Mouse (Mus musculus): ENCODE results near the gene Chmp3. TPM values are rescaled to one million over a fixed set of nuclear protein-coding genes. Genes with fewer than 3 reads are reported as not detected.

Chmp3 gene
- polyA plus RNA-seq, 1 experiment from 2014 or later, result 49.5 TPM

- no peak overlapping the region for H3K27ac ChIP-seq
- H3K4me1 ChIP-seq (replicated peaks), result no peaks in the 10 kb centered on the region
- H3K36me3 ChIP-seq, result no peaks in the 10 kb centered on the region
- H3K9ac ChIP-seq (replicated peaks), result no peak overlapping the region
- no peaks in the 10 kb centered on the region for H3K9me3 ChIP-seq
- no peak for ATAC-seq
- H3K27me3 ChIP-seq, result 0 out of 2 replicates have a peak, but pooled peaks cover 5% of the 10 kb centered on the region
- H3K4me3 ChIP-seq (replicated peaks), result no peak overlapping the region
- H3K4me2 ChIP-seq (replicated peaks), result no peak overlapping the region
Observed at GRCm38 (mm10) chr6:71537286-71537685, 6.3 kb upstream of the Chmp3 start.

GRCm38 (mm10) chr6:71555507-71555951, 11.9 kb downstream of the Chmp3 start:
- whole genome bisulfite sequencing, result 92% methylated on average over 2 of the region's 2 CpGs
- ATAC-seq, result no peak
- no peak overlapping the region for H3K4me3 ChIP-seq (replicated peaks)

GRCm38 (mm10) chr6:71556826-71557225, 13.2 kb downstream of the Chmp3 start:
- no peaks in the 10 kb centered on the region for H3K9me3 ChIP-seq
- no peak overlapping the region for H3K9ac ChIP-seq (replicated peaks)
- ATAC-seq, result no peak
- no peak overlapping the region for H3K4me3 ChIP-seq (replicated peaks)
- no peak overlapping the region for H3K27ac ChIP-seq
- H3K4me1 ChIP-seq (replicated peaks), result no peaks in the 10 kb centered on the region
- no peak overlapping the region for H3K4me2 ChIP-seq (replicated peaks)
- H3K36me3 ChIP-seq, result peaks cover 19% of the 10 kb centered on the region
- WGBS, result 97% methylated on average over 2 of the region's 2 CpGs
- H3K27me3 ChIP-seq, result no peaks in the 10 kb centered on the region

More at GRCm38 (mm10) chr6:71555507-71555951, 11.9 kb downstream of the Chmp3 start:
- Histone ChIP-seq H3K27ac (no peak overlapping the region), H3K36me3 (peaks cover 10% of the 10 kb centered on the region), H3K4me2 (replicated peaks) (no peak overlapping the region), H3K9ac (replicated peaks) (no peak overlapping the region), H3K27me3 (no peaks in the 10 kb centered on the region), H3K9me3 (no peaks in the 10 kb centered on the region), H3K4me1 (replicated peaks) (no peaks in the 10 kb centered on the region)

GRCm38 (mm10) chr6:71568616-71569015, 25.0 kb downstream of the Chmp3 start:
- Histone ChIP-seq H3K4me2 (replicated peaks) (no peak overlapping the region), H3K9me3 (no peaks in the 10 kb centered on the region), H3K36me3 (peaks cover 19% of the 10 kb centered on the region), H3K27me3 (no peaks in the 10 kb centered on the region), H3K9ac (replicated peaks) (no peak overlapping the region), H3K4me1 (replicated peaks) (no peaks in the 10 kb centered on the region), H3K4me3 (replicated peaks) (no peak overlapping the region), H3K27ac (no peak overlapping the region)
- 88% methylated on average over 3 of the region's 3 CpGs for WGBS
- no peak for ATAC-seq

- ATAC-seq, result no peak
- Histone ChIP-seq H3K4me1 (replicated peaks) (no peaks in the 10 kb centered on the region), H3K4me3 (replicated peaks) (no peak overlapping the region), H3K27me3 (no peaks in the 10 kb centered on the region), H3K36me3 (peaks cover 23% of the 10 kb centered on the region), H3K27ac (no peak overlapping the region), H3K4me2 (replicated peaks) (no peak overlapping the region), H3K9me3 (no peaks in the 10 kb centered on the region), H3K9ac (replicated peaks) (no peak overlapping the region)
- WGBS, result 81% methylated on average over 2 of the region's 2 CpGs
Observed at GRCm38 (mm10) chr6:71569025-71569424, 25.4 kb downstream of the Chmp3 start.

- H3K9me3 ChIP-seq, result no peaks in the 10 kb centered on the region
- no peaks in the 10 kb centered on the region for H3K27me3 ChIP-seq
- H3K4me1 ChIP-seq (replicated peaks), result no peaks in the 10 kb centered on the region
- H3K27ac ChIP-seq, result no peak overlapping the region
- no peak overlapping the region for H3K4me2 ChIP-seq (replicated peaks)
- H3K4me3 ChIP-seq (replicated peaks), result no peak overlapping the region
- no peak for ATAC-seq
- peaks cover 46% of the 10 kb centered on the region for H3K36me3 ChIP-seq
- 91% methylated on average over 1 of the region's 1 CpGs for WGBS
- no peak overlapping the region for H3K9ac ChIP-seq (replicated peaks)
Observed at GRCm38 (mm10) chr6:71575359-71575758, 31.8 kb downstream of the Chmp3 start.

GRCm38 (mm10) chr6:71579478-71579877, 35.9 kb downstream of the Chmp3 start:
- H3K9ac ChIP-seq (replicated peaks), result no peak overlapping the region
- 93% methylated on average over 11 of the region's 11 CpGs for WGBS
- peaks cover 44% of the 10 kb centered on the region for H3K36me3 ChIP-seq
- H3K4me2 ChIP-seq (replicated peaks), result no peak overlapping the region
- H3K4me3 ChIP-seq (replicated peaks), result no peak overlapping the region
- H3K4me1 ChIP-seq (replicated peaks), result no peaks in the 10 kb centered on the region
- H3K27me3 ChIP-seq, result no peaks in the 10 kb centered on the region
- no peaks in the 10 kb centered on the region for H3K9me3 ChIP-seq
- no peak overlapping the region for H3K27ac ChIP-seq
- no peak for ATAC-seq

- WGBS, result 72% methylated on average over 4 of the region's 4 CpGs
- ATAC-seq, result no peak
- H3K9me3 ChIP-seq, result no peaks in the 10 kb centered on the region
- H3K27me3 ChIP-seq, result no peaks in the 10 kb centered on the region
- H3K4me3 ChIP-seq (replicated peaks), result no peak overlapping the region
- H3K36me3 ChIP-seq, result peaks cover 44% of the 10 kb centered on the region
- H3K4me1 ChIP-seq (replicated peaks), result no peaks in the 10 kb centered on the region
- H3K9ac ChIP-seq (replicated peaks), result no peak overlapping the region
- no peak overlapping the region for H3K4me2 ChIP-seq (replicated peaks)
- no peak overlapping the region for H3K27ac ChIP-seq
Observed at GRCm38 (mm10) chr6:71583198-71583597, 39.6 kb downstream of the Chmp3 start.

GRCm38 (mm10) chr6:71589401-71589800, 45.8 kb downstream of the Chmp3 start:
- H3K27me3 ChIP-seq, result no peaks in the 10 kb centered on the region
- H3K36me3 ChIP-seq, result peaks cover 74% of the 10 kb centered on the region
- H3K9ac ChIP-seq (replicated peaks), result no peak overlapping the region
- H3K27ac ChIP-seq, result no peak overlapping the region
- H3K9me3 ChIP-seq, result no peaks in the 10 kb centered on the region
- ATAC-seq, result no peak
- no peak overlapping the region for H3K4me2 ChIP-seq (replicated peaks)
- H3K4me1 ChIP-seq (replicated peaks), result no peaks in the 10 kb centered on the region
- H3K4me3 ChIP-seq (replicated peaks), result no peak overlapping the region
- 100% methylated on average over 1 of the region's 1 CpGs for WGBS

GRCm38 (mm10) chr6:71590154-71590553, 46.6 kb downstream of the Chmp3 start:
- Histone ChIP-seq H3K9me3 (no peaks in the 10 kb centered on the region), H3K4me1 (replicated peaks) (no peaks in the 10 kb centered on the region), H3K4me3 (replicated peaks) (no peak overlapping the region), H3K36me3 (peaks cover 79% of the 10 kb centered on the region), H3K27me3 (no peaks in the 10 kb centered on the region), H3K9ac (replicated peaks) (no peak overlapping the region), H3K27ac (no peak overlapping the region), H3K4me2 (replicated peaks) (no peak overlapping the region)
- ATAC-seq, result no peak
- WGBS, result 98% methylated on average over 4 of the region's 4 CpGs

GRCm38 (mm10) chr6:71607756-71608155, 64.2 kb downstream of the Chmp3 start:
- H3K9me3 ChIP-seq, result no peaks in the 10 kb centered on the region
- H3K36me3 ChIP-seq, result peaks cover 74% of the 10 kb centered on the region
- no peak overlapping the region for H3K9ac ChIP-seq (replicated peaks)
- 92% methylated on average over 3 of the region's 3 CpGs for WGBS
- H3K27ac ChIP-seq, result no peak overlapping the region
- no peak overlapping the region for H3K4me2 ChIP-seq (replicated peaks)
- H3K4me1 ChIP-seq (replicated peaks), result no peaks in the 10 kb centered on the region
- ATAC-seq, result no peak
- H3K4me3 ChIP-seq (replicated peaks), result no peak overlapping the region
- no peaks in the 10 kb centered on the region for H3K27me3 ChIP-seq

- no peaks in the 10 kb centered on the region for H3K27me3 ChIP-seq
- H3K9ac ChIP-seq (replicated peaks), result no peak overlapping the region
- no peak overlapping the region for H3K27ac ChIP-seq
- H3K4me1 ChIP-seq (replicated peaks), result no peaks in the 10 kb centered on the region
- H3K4me3 ChIP-seq (replicated peaks), result no peak overlapping the region
- ATAC-seq, result no peak
- H3K9me3 ChIP-seq, result no peaks in the 10 kb centered on the region
- H3K4me2 ChIP-seq (replicated peaks), result no peak overlapping the region
- peaks cover 72% of the 10 kb centered on the region for H3K36me3 ChIP-seq
Observed at GRCm38 (mm10) chr6:71608994-71609393, 65.4 kb downstream of the Chmp3 start.

- Histone ChIP-seq H3K9me3 (no peaks in the 10 kb centered on the region), H3K4me2 (replicated peaks) (no peak overlapping the region), H3K36me3 (peaks cover 66% of the 10 kb centered on the region), H3K27me3 (no peaks in the 10 kb centered on the region), H3K4me3 (replicated peaks) (no peak overlapping the region), H3K27ac (no peak overlapping the region), H3K9ac (replicated peaks) (no peak overlapping the region), H3K4me1 (replicated peaks) (no peaks in the 10 kb centered on the region)
- no peak for ATAC-seq
- 94% methylated on average over 7 of the region's 7 CpGs for WGBS
Observed at GRCm38 (mm10) chr6:71609968-71610367, 66.4 kb downstream of the Chmp3 start.

Measured in midbrain, embryonic 13.5 days (tissue).